Mouse (Mus musculus) heart, postnatal 25 days (tissue): ENCODE results near the gene Cntrl. TPM values are rescaled to one million over a fixed set of nuclear protein-coding genes. Genes with fewer than 3 reads are reported as not detected.

ENCODE experiments used
- DNase-seq: peaks from one replicate; pipeline ENCODE4 v3.0.0; 2022; ENCODE audit warnings: low spot score
- intact Hi-C: fragments of 180-260 bp; cut with DNase I; formaldehyde crosslinking; loops from one replicate; pipeline ENCODE4 v1.15.1; 2025
- total RNA-seq, 2 experiments: library from RNA; stranded (reverse); gene quantifications; 2 replicates each; pipeline ENCODE4 v1.2.3; 2021

The Cntrl gene
- total RNA-seq, 2 experiments from 2014 or later = 6.5 to 7.1 TPM

GRCm38 (mm10) chr2:35166816-35167215, 57.5 kb downstream of the Cntrl start:
- intact Hi-C loops = no loop called here
- DNase-seq = no peak

GRCm38 (mm10) chr2:35169452-35169851, 60.2 kb downstream of the Cntrl start:
- intact Hi-C loops = no loop called here
- DNase-seq = no peak

- no peak for DNase-seq
- intact Hi-C loops = no loop called here
Measured at GRCm38 (mm10) chr2:35171341-35171861, 62.1 kb downstream of the Cntrl start.

GRCm38 (mm10) chr2:35172246-35172645, 63.0 kb downstream of the Cntrl start:
- DNase-seq = no peak
- intact Hi-C loops = no loop called here

- DNase-seq = no peak
- intact Hi-C loops = no loop called here
Measured at GRCm38 (mm10) chr2:35173666-35174065, 64.4 kb downstream of the Cntrl start.

GRCm38 (mm10) chr2:35174100-35174499, 64.8 kb downstream of the Cntrl start:
- intact Hi-C loops = no loop called here
- no peak for DNase-seq

- no peak for DNase-seq
- intact Hi-C loops = no loop called here
Measured at GRCm38 (mm10) chr2:35175281-35176065, 66.2 kb downstream of the Cntrl start.

- DNase-seq = no peak
- intact Hi-C loops = no loop called here
Measured at GRCm38 (mm10) chr2:35178153-35178552, 68.9 kb downstream of the Cntrl start.

GRCm38 (mm10) chr2:35183115-35183673, 73.9 kb downstream of the Cntrl start:
- no peak for DNase-seq

GRCm38 (mm10) chr2:35188929-35189328, 79.6 kb downstream of the Cntrl start:
- intact Hi-C loops = no loop called here

More at GRCm38 (mm10) chr2:35183115-35183673, 73.9 kb downstream of the Cntrl start:
- intact Hi-C loops = no loop called here

GRCm38 (mm10) chr2:35193976-35194375, 84.7 kb downstream of the Cntrl start:
- intact Hi-C loops = no loop called here
- DNase-seq = no peak

More at GRCm38 (mm10) chr2:35188929-35189328, 79.6 kb downstream of the Cntrl start:
- DNase-seq = no peak

GRCm38 (mm10) chr2:35195626-35196544, 86.6 kb downstream of the Cntrl start:
- intact Hi-C loops = no loop called here
- no peak for DNase-seq

GRCm38 (mm10) chr2:35199541-35199940, 90.2 kb downstream of the Cntrl start:
- intact Hi-C loops = no loop called here
- DNase-seq = no peak

GRCm38 (mm10) chr2:35199971-35200897, 90.9 kb downstream of the Cntrl start:
- peak; percentile 15 for DNase-seq
- intact Hi-C loops = loop anchor here (5.0 kb wide), 1 partner anchor 137 kb away; the partner anchor contains the start of gene Stom

GRCm38 (mm10) chr2:35200898-35201668, 91.8 kb downstream of the Cntrl start, which contains the start of gene Rab14:
Gene Rab14, minus strand, starts transcription at chr2:35201120.
- intact Hi-C loops = loop anchor here (5.0 kb wide), 1 partner anchor 136 kb away; the partner anchor contains the start of gene Stom
- DNase-seq = peak; percentile 99

GRCm38 (mm10) chr2:35203729-35204128, 94.4 kb downstream of the Cntrl start:
- DNase-seq = no peak
- intact Hi-C loops = loop anchor here (5.0 kb wide), 1 partner anchor 134 kb away; the partner anchor contains the start of gene Stom

GRCm38 (mm10) chr2:35206761-35207160, 97.5 kb downstream of the Cntrl start:
- DNase-seq = no peak
- intact Hi-C loops = no loop called here

- no peak for DNase-seq
- intact Hi-C loops = no loop called here
Measured at GRCm38 (mm10) chr2:35208054-35208453, 98.8 kb downstream of the Cntrl start.
